Mouse (Mus musculus) skeletal muscle tissue, adult 2 months (tissue): Measurements from ENCODE around the gene Zfyve19.

Experiments
- DNase-seq: peaks from one replicate; pipeline ENCODE4 v3.0.0-alpha.2; 2012; ENCODE audit warnings: low read depth, low spot score

Zfyve19 gene

GRCm38 (mm10) chr2:119250826-119251478 lies 42.5 kb downstream of the Zfyve19 start:
- DNase-seq = peak; percentile 71

- DNase-seq = no peak
These were observed 46.6 kb downstream of the Zfyve19 start for GRCm38 (mm10) chr2:119254976-119255375.

- no peak for DNase-seq
These were observed 52.1 kb downstream of the Zfyve19 start for GRCm38 (mm10) chr2:119260518-119260917.

- no peak for DNase-seq
These were observed 52.9 kb downstream of the Zfyve19 start for GRCm38 (mm10) chr2:119261326-119261725.

GRCm38 (mm10) chr2:119262978-119263377 lies 54.6 kb downstream of the Zfyve19 start:
- DNase-seq = peak; percentile 72

- DNase-seq = no peak
These were observed 55.4 kb downstream of the Zfyve19 start for GRCm38 (mm10) chr2:119263813-119264212.
